Mouse (Mus musculus) myocyte (in vitro differentiated cells): ENCODE measurements around the gene Gm10271. TPM values are rescaled to one million over a fixed set of nuclear protein-coding genes. Genes with fewer than 3 reads are reported as not detected.

Experiments used
- H3K27me3 ChIP-seq: one replicate; pipeline ENCODE4 v1.6.1; 2011; ENCODE audit not compliant: control insufficient read depth, insufficient read depth, insufficient read length
- H3K36me3 ChIP-seq: one replicate; pipeline ENCODE4 v1.6.1; 2011; ENCODE audit not compliant: control insufficient read depth, insufficient read depth
- H3K4me2 ChIP-seq: one replicate; pipeline ENCODE4 v1.6.1; 2011; ENCODE audit warnings: low read depth, control low read depth
- H3K4me3 ChIP-seq: one replicate; pipeline ENCODE4 v1.5.1; 2011; ENCODE audit warnings: mild to moderate bottlenecking, control low read depth, moderate library complexity
- H3K79me2 ChIP-seq: one replicate; pipeline ENCODE4 v1.6.1; 2011; ENCODE audit not compliant: control insufficient read depth, insufficient read depth
- H3ac ChIP-seq: one replicate; pipeline ENCODE4 v1.6.1; 2011; ENCODE audit not compliant: control insufficient read depth, insufficient read length
- CEBPB ChIP-seq: IDR thresholded peaks from 2 replicates; pipeline ENCODE4 v1.6.1; 2011; ENCODE audit warnings: mild to moderate bottlenecking, moderate library complexity; ENCODE audit not compliant: poor library complexity, insufficient read depth, severe bottlenecking
- E2F4 ChIP-seq: IDR thresholded peaks from one replicate; pipeline ENCODE4 v1.6.1; 2011; ENCODE audit warnings: mild to moderate bottlenecking, control low read depth, moderate library complexity; ENCODE audit not compliant: insufficient read depth
- MAX ChIP-seq: IDR thresholded peaks from one replicate; pipeline ENCODE4 v1.6.1; 2011; ENCODE audit warnings: low read depth, mild to moderate bottlenecking, control low read depth
- MYOD1 ChIP-seq, 3 experiments: IDR thresholded peaks; one replicate each; pipeline ENCODE4 v1.6.1; 2011; ENCODE audit warnings: control low read depth in 2 of 3, low read depth in 2 of 3, mild to moderate bottlenecking in 2 of 3, moderate library complexity in 1 of 3; ENCODE audit not compliant: insufficient read length in 2 of 3, control insufficient read depth in 1 of 3
- MYOG ChIP-seq, 3 experiments: IDR thresholded peaks; one replicate each; pipeline ENCODE4 v1.6.1; 2011; ENCODE audit warnings: control low read depth in 2 of 3, low read depth in 2 of 3, mild to moderate bottlenecking in 2 of 3; ENCODE audit not compliant: insufficient read length in 2 of 3, control insufficient read depth in 1 of 3, insufficient read depth in 1 of 3
- POLR2A ChIP-seq: IDR thresholded peaks from one replicate; pipeline ENCODE4 v1.6.1; 2011; ENCODE audit warnings: low read depth, mild to moderate bottlenecking, control low read depth, moderate library complexity; ENCODE audit not compliant: insufficient read length
- POLR2AphosphoS2 ChIP-seq: IDR thresholded peaks from one replicate; pipeline ENCODE4 v1.6.1; 2011; ENCODE audit warnings: low read depth, control low read depth; ENCODE audit not compliant: insufficient read length
- REST ChIP-seq: IDR thresholded peaks from one replicate; pipeline ENCODE4 v1.6.1; 2011; ENCODE audit warnings: mild to moderate bottlenecking, control low read depth, moderate library complexity; ENCODE audit not compliant: insufficient read depth, insufficient read length
- SRF ChIP-seq: IDR thresholded peaks from one replicate; pipeline ENCODE4 v1.6.1; 2011; ENCODE audit warnings: low read depth; ENCODE audit not compliant: control insufficient read depth, insufficient read length
- TCF12 ChIP-seq: IDR thresholded peaks from one replicate; pipeline ENCODE4 v1.6.1; 2011; ENCODE audit warnings: mild to moderate bottlenecking, control low read depth; ENCODE audit not compliant: poor library complexity, insufficient read depth, severe bottlenecking
- TCF3 ChIP-seq: IDR thresholded peaks from one replicate; pipeline ENCODE4 v1.6.1; 2011; ENCODE audit warnings: low read depth, control low read depth; ENCODE audit not compliant: insufficient read length
- USF1 ChIP-seq: IDR thresholded peaks from one replicate; pipeline ENCODE4 v1.6.1; 2011; ENCODE audit warnings: low read depth, mild to moderate bottlenecking, control low read depth, moderate library complexity
- polyA plus RNA-seq: library from polyadenylated mRNA; unstranded; fragments of >200 nt; fragmentation: generic; extraction: Trizol; gene quantifications from one replicate; pipeline ENCODE4 v1.2.1, GENCODE M21; 2012; ENCODE audit warnings: missing spikeins

Gene Gm10271
- polyA plus RNA-seq, 1 experiment, result not detected

DNA sequence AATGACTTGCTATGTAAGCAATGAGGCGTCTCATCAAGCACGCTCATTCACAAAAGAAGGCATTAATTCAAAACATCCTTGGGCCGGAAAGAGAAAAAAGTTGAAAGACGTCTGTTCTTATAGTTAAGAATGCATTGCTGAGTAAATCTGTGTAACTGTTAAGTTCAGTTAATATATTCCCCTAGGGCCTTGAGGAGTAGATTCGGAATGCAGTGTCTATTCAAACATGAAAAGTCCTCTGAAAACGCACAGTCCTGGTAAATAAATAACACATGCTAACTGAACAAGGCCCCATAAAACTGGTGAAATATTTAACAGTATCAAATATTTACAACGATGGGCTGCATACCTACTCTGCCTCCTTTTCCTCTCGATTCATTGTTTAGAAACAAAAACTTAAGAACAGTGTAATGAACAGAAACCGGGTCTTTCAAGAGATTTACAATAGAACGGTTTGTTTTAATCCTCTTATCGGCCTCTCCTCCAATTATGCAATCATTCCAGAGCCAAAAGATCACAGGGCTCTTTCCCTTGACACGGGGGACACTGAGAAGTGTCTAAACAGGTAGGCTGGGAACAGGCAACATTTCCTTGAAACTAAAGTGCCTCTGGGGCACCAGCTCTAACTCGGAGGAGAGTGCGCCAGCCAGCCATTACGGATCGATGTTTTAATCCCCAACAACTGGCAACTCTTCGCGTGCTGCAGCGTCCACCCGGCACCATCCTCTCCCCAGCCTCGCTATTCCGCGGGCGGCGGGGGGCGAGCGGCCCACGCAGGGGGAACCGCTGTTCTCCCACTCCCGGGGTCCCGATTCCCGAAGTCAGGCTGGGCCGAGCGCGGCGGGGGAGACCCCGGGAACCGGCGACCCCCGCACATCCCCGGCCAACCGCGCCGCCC is 23.0 kb downstream of the Gm10271 start:
- Histone ChIP-seq H3K36me3 (no peaks in the 10 kb centered on the region), H3ac (peak overlapping the region; percentile 71), H3K27me3 (no peaks in the 10 kb centered on the region), H3K79me2 (peaks cover 25% of the 10 kb centered on the region), H3K4me3 (peak overlapping the region; percentile 31), H3K4me2 (peak overlapping the region; percentile 78)
- TF ChIP-seq MAX (no peak), MYOD1 (IDR thresholded peaks at IDR 0.05; ENCODE audit: control insufficient read depth in 1 of 3, insufficient read length in 2 of 3, low read depth in 2 of 3) (peak in 1 of 3 experiments; percentile 21), MYOG (IDR thresholded peaks at IDR 0.05; ENCODE audit: control insufficient read depth in 1 of 3, insufficient read depth in 1 of 3, insufficient read length in 2 of 3, low read depth in 2 of 3) (peak in 1 of 3 experiments; percentile 33)

DNA sequence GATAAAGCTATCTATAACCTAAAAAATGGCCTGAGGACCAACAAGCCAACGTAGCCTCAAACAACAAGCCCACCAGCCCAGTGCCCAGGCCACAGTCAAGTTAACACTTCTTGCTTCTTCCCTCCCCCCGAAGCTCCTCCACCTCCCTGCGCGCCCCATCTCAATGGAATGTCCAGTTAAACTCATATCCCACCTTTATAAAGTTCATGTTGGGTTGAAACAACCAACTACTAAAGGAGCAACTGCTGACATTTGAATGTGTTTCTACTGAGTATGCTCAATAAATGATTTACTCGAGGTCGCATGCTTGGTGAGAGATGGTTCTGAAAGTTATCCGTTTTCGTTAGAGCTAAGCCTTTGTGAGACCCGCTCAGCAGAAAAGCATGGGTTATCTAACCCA is 24.0 kb downstream of the Gm10271 start:
- no peaks in the 10 kb centered on the region for H3K27me3 ChIP-seq
- peaks cover 25% of the 10 kb centered on the region for H3K79me2 ChIP-seq
- no peaks in the 10 kb centered on the region for H3K36me3 ChIP-seq
- no peak for TF ChIP-seq MYOD1 (IDR thresholded peaks at IDR 0.05; ENCODE audit: control insufficient read depth in 1 of 3, insufficient read length in 2 of 3, low read depth in 2 of 3)
- TF ChIP-seq TCF3, result no peak
- no peak for TF ChIP-seq SRF
- no peak for TF ChIP-seq MAX
- peak overlapping the region; percentile 31 for H3K4me3 ChIP-seq
- H3K4me2 ChIP-seq, result no peak overlapping the region
- no peak overlapping the region for H3ac ChIP-seq

DNA sequence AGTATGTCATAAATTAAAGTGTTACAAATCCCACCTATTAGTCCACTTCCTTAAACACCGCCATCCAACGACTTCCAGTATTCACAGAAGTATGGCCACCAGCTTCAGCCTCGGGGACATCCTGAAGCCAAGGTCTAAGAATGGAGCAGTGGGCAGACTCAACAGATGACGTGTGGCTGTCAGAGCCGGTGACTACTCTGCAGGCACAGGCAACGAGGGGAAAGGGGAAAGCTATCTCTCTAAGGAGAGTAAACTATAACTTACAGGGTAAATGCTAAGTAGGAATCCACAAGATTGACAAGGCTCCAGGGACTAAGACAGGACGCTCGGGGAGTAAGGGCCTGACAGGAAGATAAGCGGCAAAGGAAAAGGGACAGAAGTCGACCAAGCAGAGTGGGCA is 27.5 kb downstream of the Gm10271 start:
- no peak overlapping the region for H3ac ChIP-seq
- H3K79me2 ChIP-seq, result peaks cover 25% of the 10 kb centered on the region
- no peaks in the 10 kb centered on the region for H3K36me3 ChIP-seq
- H3K4me3 ChIP-seq, result no peak overlapping the region
- no peaks in the 10 kb centered on the region for H3K27me3 ChIP-seq
- TF ChIP-seq USF1 (no peak), TCF3 (no peak), POLR2AphosphoS2 (no peak), MYOG (IDR thresholded peaks at IDR 0.05; ENCODE audit: control insufficient read depth in 1 of 3, insufficient read depth in 1 of 3, insufficient read length in 2 of 3, low read depth in 2 of 3) (no peak), SRF (no peak), POLR2A (no peak), REST (no peak), TCF12 (no peak), E2F4 (no peak), MYOD1 (IDR thresholded peaks at IDR 0.05; ENCODE audit: control insufficient read depth in 1 of 3, insufficient read length in 2 of 3, low read depth in 2 of 3) (no peak), MAX (no peak), CEBPB (no peak)
- H3K4me2 ChIP-seq, result no peak overlapping the region

DNA sequence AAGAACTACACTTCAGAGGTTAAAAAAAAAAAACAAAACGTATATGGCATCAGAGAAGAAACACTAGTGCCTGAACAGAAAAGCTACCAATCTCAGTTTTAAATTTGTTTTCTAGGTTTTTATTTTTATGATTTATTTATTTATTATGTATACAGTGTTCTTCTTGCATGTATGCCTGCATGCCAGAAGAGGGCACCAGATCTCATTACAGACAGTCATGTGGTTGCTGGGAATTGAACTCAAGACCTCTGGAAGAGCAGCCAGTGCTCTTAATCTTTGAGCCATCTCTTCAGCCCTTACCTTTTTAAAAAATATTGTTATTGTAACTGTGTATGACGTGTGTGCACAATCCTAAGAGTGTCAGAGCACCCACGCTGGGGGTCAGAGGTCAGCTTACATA is 28.3 kb downstream of the Gm10271 start:
- TF ChIP-seq CEBPB (no peak), MAX (no peak), POLR2AphosphoS2 (no peak)
- Histone ChIP-seq H3K27me3 (no peaks in the 10 kb centered on the region), H3ac (no peak overlapping the region), H3K36me3 (no peaks in the 10 kb centered on the region), H3K4me3 (no peak overlapping the region), H3K79me2 (peaks cover 25% of the 10 kb centered on the region), H3K4me2 (no peak overlapping the region)

DNA sequence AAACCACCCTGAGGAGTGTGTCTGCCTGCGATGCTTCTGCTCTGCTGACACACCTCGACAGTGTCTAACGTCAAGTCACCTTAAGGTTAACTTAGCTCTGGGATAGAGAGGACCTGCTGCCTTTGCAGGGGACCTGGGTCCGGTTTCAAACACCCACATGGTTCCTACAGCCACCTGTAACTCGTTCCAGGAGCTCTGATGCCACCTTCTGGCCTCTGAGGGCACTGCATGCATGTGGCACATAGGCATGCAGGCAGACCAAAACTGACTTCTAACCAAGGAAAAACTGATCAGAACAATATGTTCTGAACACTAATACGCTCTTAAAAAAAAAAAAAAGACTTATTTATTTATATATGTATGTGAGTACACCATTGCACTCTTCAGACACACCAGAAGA is 29.4 kb downstream of the Gm10271 start:
- H3K36me3 ChIP-seq, result peaks cover 2% of the 10 kb centered on the region
- H3K4me2 ChIP-seq, result no peak overlapping the region
- H3K79me2 ChIP-seq, result peaks cover 16% of the 10 kb centered on the region
- no peaks in the 10 kb centered on the region for H3K27me3 ChIP-seq
- TF ChIP-seq MYOG (IDR thresholded peaks at IDR 0.05; ENCODE audit: control insufficient read depth in 1 of 3, insufficient read depth in 1 of 3, insufficient read length in 2 of 3, low read depth in 2 of 3) (no peak), MYOD1 (IDR thresholded peaks at IDR 0.05; ENCODE audit: control insufficient read depth in 1 of 3, insufficient read length in 2 of 3, low read depth in 2 of 3) (no peak), USF1 (no peak), MAX (no peak), E2F4 (no peak), SRF (no peak), REST (no peak), CEBPB (no peak), TCF3 (no peak), POLR2A (no peak), POLR2AphosphoS2 (no peak), TCF12 (no peak)
- H3ac ChIP-seq, result no peak overlapping the region
- no peak overlapping the region for H3K4me3 ChIP-seq
